Mouse (Mus musculus): ENCODE measurements around the gene Rtkn.

Rtkn gene

DNA sequence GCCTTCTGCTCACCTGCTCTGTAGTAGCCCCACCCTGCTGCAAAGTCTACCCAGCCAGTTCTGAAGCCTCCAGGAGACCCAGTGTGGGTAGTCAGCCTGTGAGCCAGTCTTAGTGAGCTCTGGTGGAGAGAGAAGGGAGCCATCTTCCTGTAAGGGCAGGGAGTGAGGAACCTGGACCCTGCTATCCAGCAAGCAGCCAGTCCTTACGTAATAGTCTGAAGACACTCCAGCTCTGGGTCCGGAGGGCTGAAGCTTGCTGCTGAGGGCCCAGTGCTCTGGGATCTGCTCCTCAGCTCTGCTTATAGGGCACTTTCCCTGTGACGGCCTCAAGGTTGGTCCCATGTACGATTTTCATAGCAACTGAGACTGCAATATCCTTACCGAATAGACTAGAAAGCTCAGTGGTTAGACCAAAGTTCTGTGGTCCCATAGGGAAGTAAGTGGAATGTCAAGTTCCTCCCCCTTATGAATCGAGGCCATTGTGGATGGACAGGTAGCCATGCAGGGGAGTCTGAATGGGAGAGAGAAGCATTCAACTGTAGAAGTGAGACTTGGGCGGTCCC, at the start of gene Rtkn:
Rtkn (plus strand) TSS at position 513 of the 563 bp plus-strand sequence.
- DNase-seq (ENCODE audit: extremely low spot score, low read depth, low spot score) = no peak

- DNase-seq (ENCODE audit: extremely low spot score, low read depth, low spot score) = no peak
These were observed 48.9 kb upstream of the Rtkn start, which contains the start of gene Lbx2 for GRCm38 (mm10) chr6:83086121-83087035. Lbx2 (plus strand) TSS chr6:83086367.

GRCm38 (mm10) chr6:83087205-83087925, 47.9 kb upstream of the Rtkn start:
- DNase-seq (ENCODE audit: extremely low spot score, low read depth, low spot score) = no peak

GRCm38 (mm10) chr6:83087926-83088260, 47.4 kb upstream of the Rtkn start:
- no peak for DNase-seq (ENCODE audit: extremely low spot score, low read depth, low spot score)

DNA sequence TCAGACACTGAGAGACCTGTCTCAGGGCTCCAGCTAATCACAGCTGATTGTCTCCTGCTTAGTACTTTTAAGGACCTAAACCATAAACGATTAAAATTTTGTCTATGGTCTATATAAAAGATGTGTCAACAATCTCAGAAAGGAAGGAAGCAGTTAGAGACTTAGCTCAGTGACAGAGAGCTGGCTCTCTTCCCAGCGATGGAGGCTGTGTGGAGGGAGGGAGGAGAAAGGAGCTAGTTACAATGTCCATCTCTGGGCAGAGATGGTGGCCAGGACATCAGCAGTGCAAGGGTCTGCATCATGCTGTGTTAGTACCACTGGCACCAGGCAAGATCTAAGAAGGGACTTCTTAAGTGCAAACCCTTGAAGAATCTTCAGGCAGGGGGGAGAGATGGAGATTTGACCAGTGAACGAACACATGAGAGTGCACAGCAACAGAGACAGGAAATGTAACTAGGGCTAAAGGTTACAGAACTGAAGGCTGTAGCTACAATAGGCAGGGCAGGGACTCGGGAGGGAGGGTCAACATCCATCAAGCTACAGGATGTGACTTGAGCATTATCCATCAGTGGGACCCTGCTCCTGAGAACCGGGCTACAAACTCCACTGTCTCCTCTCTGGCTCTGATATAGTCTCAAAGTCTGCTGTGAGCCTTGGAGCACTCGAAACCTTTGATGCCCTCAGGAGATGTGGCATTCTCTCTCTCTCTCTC, 42.7 kb upstream of the Rtkn start:
- no peak for DNase-seq (ENCODE audit: extremely low spot score, low read depth, low spot score)

- DNase-seq (ENCODE audit: extremely low spot score, low read depth, low spot score) = no peak
These were observed 39.3 kb upstream of the Rtkn start for GRCm38 (mm10) chr6:83095968-83096367.

DNA sequence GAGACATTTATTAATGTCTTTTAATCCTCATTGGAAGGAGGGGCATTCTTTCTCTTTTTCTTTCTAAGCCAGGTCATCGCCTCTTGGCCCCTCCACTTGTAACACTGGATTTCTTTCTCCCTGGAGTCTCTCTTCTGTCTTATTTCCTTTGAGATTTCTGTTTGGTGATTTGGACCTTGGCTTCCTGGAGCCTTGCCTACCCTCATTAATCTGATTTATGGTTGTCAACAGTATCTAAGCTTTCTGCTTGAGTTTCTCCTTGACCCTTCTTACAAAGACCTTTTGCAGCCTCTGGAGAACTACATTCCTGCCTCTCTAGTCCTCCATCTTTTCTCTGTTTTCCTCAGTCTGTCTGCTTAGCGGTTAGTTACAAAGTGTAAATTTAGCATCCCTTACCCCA, 36.9 kb upstream of the Rtkn start:
- no peak for DNase-seq (ENCODE audit: extremely low spot score, low read depth, low spot score)

GRCm38 (mm10) chr6:83101316-83101687, 34.0 kb upstream of the Rtkn start, which contains the start of the genes Ccdc142 and Gm42688:
Ccdc142 (plus strand) TSS chr6:83101601.
Gm42688 (plus strand) TSS chr6:83101617.
- DNase-seq (ENCODE audit: extremely low spot score, low read depth, low spot score) = peak; percentile 71

GRCm38 (mm10) chr6:83101688-83102556, 33.3 kb upstream of the Rtkn start:
- no peak for DNase-seq (ENCODE audit: extremely low spot score, low read depth, low spot score)

GRCm38 (mm10) chr6:83103130-83103650, 32.1 kb upstream of the Rtkn start:
- DNase-seq (ENCODE audit: extremely low spot score, low read depth, low spot score) = no peak

GRCm38 (mm10) chr6:83104158-83104557, 31.1 kb upstream of the Rtkn start:
- no peak for DNase-seq (ENCODE audit: extremely low spot score, low read depth, low spot score)

DNA sequence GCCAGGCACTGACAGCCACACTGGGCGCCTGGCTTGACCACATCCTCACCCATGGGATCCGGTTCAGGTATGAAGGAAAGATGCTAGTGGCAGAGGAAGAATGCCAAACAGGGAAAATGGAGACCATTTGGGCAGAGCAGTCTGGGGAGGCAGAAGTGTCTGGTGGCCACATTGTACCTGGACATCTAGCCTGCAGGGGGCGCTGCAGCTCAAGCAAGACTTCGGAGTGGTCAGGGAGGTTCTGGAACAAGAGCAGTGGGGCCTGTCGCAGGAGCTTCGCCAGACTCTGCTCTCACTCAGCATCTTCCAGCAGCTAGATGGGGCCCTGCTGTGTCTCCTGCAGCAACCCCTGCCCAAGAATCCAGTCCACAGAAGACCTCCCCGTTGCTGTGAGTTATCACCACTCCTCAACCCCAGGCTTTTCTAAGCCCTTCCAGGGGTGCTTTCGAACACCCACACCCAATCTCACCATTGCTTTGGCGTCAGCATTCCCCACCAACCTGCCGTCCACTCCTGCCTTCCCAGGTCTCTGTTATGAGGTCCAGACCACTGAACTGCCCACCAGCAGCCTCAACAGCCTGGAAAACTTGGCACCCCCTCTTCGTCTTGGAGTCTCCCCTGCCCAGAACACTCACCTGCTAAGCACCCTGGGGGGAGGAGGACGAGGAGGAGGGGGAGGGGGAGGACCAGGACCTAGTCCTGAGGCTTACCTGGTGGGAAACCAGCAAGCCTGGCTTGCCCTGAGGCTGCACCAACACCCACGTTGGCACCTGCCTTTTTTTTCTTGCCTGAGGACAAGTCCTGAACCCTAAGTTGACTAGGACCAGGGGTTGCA, 27.5 kb upstream of the Rtkn start:
- no peak for DNase-seq (ENCODE audit: extremely low spot score, low read depth, low spot score)

GRCm38 (mm10) chr6:83108762-83109668, 26.2 kb upstream of the Rtkn start, which contains the start of gene Mrpl53:
Mrpl53 (plus strand) TSS chr6:83109040.
- DNase-seq (ENCODE audit: extremely low spot score, low read depth, low spot score) = no peak

DNA sequence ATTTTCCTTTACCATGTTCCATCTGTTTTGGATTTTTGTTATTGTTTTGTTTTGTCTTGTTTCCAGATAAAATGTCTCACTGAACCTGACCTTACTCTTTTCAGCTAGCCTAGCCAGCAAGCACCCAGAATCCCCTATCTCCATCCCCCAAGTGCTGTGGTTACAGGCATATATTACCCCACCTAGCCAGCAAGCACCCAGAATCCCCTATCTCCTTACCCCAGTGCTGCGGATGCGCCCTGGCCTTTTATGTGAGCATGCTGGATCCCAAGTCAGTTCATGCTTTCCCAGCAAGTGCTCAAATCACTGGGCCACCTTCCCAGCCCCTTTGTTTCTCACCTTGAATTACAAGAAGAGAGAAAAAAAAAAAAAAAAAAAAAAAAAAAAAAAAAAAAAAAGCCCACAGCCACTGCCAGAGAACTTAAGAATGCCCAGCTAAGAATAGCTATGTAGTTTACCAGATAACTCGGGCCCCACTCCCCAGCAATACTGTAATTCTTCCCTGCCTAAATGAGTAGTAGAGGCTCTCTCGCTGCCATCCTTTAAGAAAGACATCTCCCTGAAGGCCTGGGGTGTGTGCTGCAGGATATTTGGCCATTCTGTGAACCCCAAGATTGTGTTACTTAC, 23.6 kb upstream of the Rtkn start:
- no peak for DNase-seq (ENCODE audit: extremely low spot score, low read depth, low spot score)

GRCm38 (mm10) chr6:83115011-83115671, 20.1 kb upstream of the Rtkn start, which contains the start of gene Mogs:
Mogs (plus strand) TSS chr6:83115496.
- DNase-seq (ENCODE audit: extremely low spot score, low read depth, low spot score) = no peak

DNA sequence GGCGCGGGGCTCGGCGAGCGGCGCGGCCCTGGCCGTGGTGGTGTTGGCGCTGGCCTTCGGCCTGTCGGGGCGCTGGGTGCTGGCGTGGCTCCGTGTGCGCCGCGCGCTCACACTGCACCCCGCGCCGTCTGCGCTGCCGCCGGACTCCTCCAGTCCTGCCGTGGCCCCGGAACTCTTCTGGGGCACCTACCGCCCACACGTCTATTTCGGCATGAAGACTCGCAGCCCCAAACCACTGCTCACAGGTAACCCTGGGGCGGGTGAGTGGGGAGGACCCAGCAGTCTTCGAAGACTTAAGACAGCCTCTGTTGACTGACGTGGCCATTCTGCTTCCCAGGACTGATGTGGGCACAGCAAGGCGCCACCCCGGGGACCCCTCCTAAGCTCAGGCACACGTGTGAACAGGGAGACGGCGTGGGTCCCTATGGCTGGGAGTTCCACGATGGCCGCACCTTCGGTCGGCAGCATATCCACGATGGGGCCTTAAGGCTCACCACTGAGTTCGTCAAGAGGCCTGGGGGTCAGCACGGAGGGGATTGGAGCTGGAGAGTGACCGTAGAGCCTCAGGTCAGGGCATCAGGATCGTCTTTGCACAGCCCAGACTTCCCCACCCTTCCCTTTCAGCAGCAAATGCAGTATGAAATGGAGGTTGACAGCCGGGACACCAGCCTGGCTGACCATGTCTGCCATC, 19.4 kb upstream of the Rtkn start:
- DNase-seq (ENCODE audit: extremely low spot score, low read depth, low spot score) = no peak

Data from hindlimb bud, embryonic 11.5 days (tissue).